Comparison of ENCODE assay signal across 8 mouse cellular contexts in the genomic region with DNA sequence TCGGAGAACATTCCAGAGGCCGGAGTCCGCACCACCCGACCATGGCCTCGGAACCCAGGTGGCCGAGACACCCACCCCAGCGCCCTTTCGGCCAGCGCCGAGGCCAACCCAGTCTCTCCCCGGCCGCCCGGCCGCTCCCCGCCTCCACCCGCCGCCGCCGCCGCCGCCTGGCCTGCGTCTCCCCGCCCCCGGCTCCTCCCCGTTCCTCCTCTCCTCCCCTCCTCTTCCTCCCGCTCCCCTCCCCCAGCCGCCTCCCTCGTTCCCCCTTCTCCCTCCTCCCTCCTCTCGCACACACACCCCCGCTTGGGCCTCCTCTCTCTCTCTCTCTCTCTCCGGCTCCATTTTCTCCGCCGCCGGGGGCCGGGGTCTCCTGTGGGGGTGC. TPM values are rescaled to one million over a fixed set of nuclear protein-coding genes. Genes with fewer than 3 reads are reported as not detected.
DNase-seq lines count a peak whose midpoint lies in the region; ATAC-seq lines count a peak whose summit lies in the region.

No protein-coding gene starts in this region.

- H3K4me3 ChIP-seq in forebrain, embryonic 15.5 days: peak overlapping the region; percentile 81

- H3K9me3 ChIP-seq in forebrain, embryonic 15.5 days: no peaks in the 10 kb centered on the region

- peak; percentile 90 for DNase-seq in MN1 (ENCODE audit: low spot score)
- peak; percentile 89 to 91 for DNase-seq in cerebellum, adult 18-20 months
- peak; percentile 95 for DNase-seq in heart, postnatal 4 days
- peak; percentile 87 for DNase-seq in layer of hippocampus, adult 9-11 months
- peak; percentile 96 for DNase-seq in lung, postnatal 10 days
- peak; percentile 73 for DNase-seq in ovary, postnatal 10 days (ENCODE audit: low spot score)
- DNase-seq in thymus, postnatal 14 days: peak; percentile 97

- peak overlapping the region; percentile 96 for H3K9ac ChIP-seq in forebrain, embryonic 15.5 days (replicated peaks)

- ATAC-seq in forebrain, embryonic 15.5 days (replicated peaks): peak; percentile 36

- peak overlapping the region; percentile 97 for H3K27ac ChIP-seq in forebrain, embryonic 15.5 days (replicated peaks)

- no peaks in the 10 kb centered on the region for H3K27me3 ChIP-seq in forebrain, embryonic 15.5 days

- H3K4me1 ChIP-seq in forebrain, embryonic 15.5 days: peaks cover 56% of the 10 kb centered on the region

- peaks cover 12% of the 10 kb centered on the region for H3K36me3 ChIP-seq in forebrain, embryonic 15.5 days

- peak overlapping the region; percentile 86 for H3K4me2 ChIP-seq in forebrain, embryonic 15.5 days (replicated peaks)

- under 1% methylated on average over 24 of the region's 35 CpGs for WGBS in forebrain, embryonic 15.5 days

RNA-seq across cellular contexts. Expression of a gene that starts 0.9 kb away (rescaled TPM):
- polyA plus RNA-seq in forebrain, embryonic 15.5 days (2015; fragmentation: Nextera tagmentation; extraction: Ambion mirVana): 6.8 and 7.5 TPM in 2 replicates
- 10 to 100 TPM; 34.6 to 39.5 TPM for total RNA-seq in heart, postnatal 4 days (2021)

RNA-seq across cellular contexts. Expression of a gene that starts 2.4 kb away (rescaled TPM):
- 2.7 and 3.2 TPM in 2 replicates for polyA plus RNA-seq in forebrain, embryonic 15.5 days (2015; fragmentation: Nextera tagmentation; extraction: Ambion mirVana)
- 1 to 10 TPM; 3.9 to 4.4 TPM for total RNA-seq in heart, postnatal 4 days (2021)

RNA-seq across cellular contexts. Expression of a gene that starts 5.7 kb away (rescaled TPM):
- polyA plus RNA-seq in forebrain, embryonic 15.5 days (2015; fragmentation: Nextera tagmentation; extraction: Ambion mirVana): 1.8 TPM in 2 replicates
- 1 to 10 TPM; 1.6 TPM for total RNA-seq in heart, postnatal 4 days (2021)

RNA-seq across cellular contexts. Expression of a gene that starts 11.5 kb away (rescaled TPM):
- polyA plus RNA-seq in forebrain, embryonic 15.5 days (2015; fragmentation: Nextera tagmentation; extraction: Ambion mirVana): 313 and 321 TPM in 2 replicates
- 10 to 100 TPM; 40.6 to 40.8 TPM for total RNA-seq in heart, postnatal 4 days (2021)

RNA-seq across cellular contexts. Expression of a gene that starts 12.1 kb away (rescaled TPM):
- polyA plus RNA-seq in forebrain, embryonic 15.5 days (2015; fragmentation: Nextera tagmentation; extraction: Ambion mirVana): 89.2 and 91.1 TPM in 2 replicates
- 10 to 100 TPM; 59.3 to 62.4 TPM for total RNA-seq in heart, postnatal 4 days (2021)

Comparison
In these comparisons a context has a peak if more than half of its experiments do, and no peak if none do; other contexts are left out.
1. Peak in every context shown above with its lines: DNase-seq, ATAC-seq, H3K4me3 ChIP-seq and H3K27ac ChIP-seq.